Mouse (Mus musculus): ENCODE results near the gene Rab6a. TPM values are rescaled to one million over a fixed set of nuclear protein-coding genes. Genes with fewer than 3 reads are reported as not detected.
A peak's percentile ranks its signal among the peaks of the same experiment; 100 is the strongest.
"Not testable (repeated sequence)": the region's sequence is repeated elsewhere in the genome, so short reads cannot be mapped to it uniquely, and the experiment has no call there.

The Rab6a gene
- 137 and 148 TPM in 2 replicates for polyA plus RNA-seq (2011; ENCODE audit: insufficient read depth, insufficient read length, low read depth, missing spikeins)

- H3K4me1 ChIP-seq (ENCODE audit: control insufficient read depth, insufficient read depth, low read length), result no peaks in the 10 kb centered on the region
- H3K27ac ChIP-seq (ENCODE audit: insufficient read depth, low read length), result peak within 1 kb of the TSS; percentile 79
- peak within 1 kb of the TSS; percentile 76 for H3K4me3 ChIP-seq (ENCODE audit: low read depth, low read length)
- no peaks in the 10 kb centered on the region; the same call in 1 of the 2 replicates for H3K27me3 ChIP-seq (ENCODE audit: control insufficient read depth, insufficient read depth, low read length, poor library complexity, severe bottlenecking)
- H3K9me3 ChIP-seq (replicated peaks; ENCODE audit: control insufficient read depth, insufficient read depth, low read length, poor library complexity, severe bottlenecking), result no peaks in the 10 kb centered on the region
- peak within 1 kb of the TSS; percentile 93 for H3K9ac ChIP-seq (ENCODE audit: low read depth, poor library complexity, severe bottlenecking)
- H3K36me3 ChIP-seq (ENCODE audit: control insufficient read depth, insufficient read depth, low read length, poor library complexity, severe bottlenecking), result no peaks in the 10 kb centered on the region
- TF ChIP-seq POLR2A (IDR thresholded peaks at IDR 0.05; ENCODE audit: insufficient read depth, low read length) (peak; percentile 88), CTCF (IDR thresholded peaks at IDR 0.05; ENCODE audit: low read depth, low read length) (no peak), EP300 (IDR thresholded peaks at IDR 0.05; ENCODE audit: insufficient read depth, low read depth, low read length) (0 out of 2 replicates have a peak, but pooled peaks have one; percentile 40)
These were observed at the start of gene Rab6a for GRCm38 (mm10) chr7:100607214-100608129. Gene Rab6a, plus strand, starts transcription at chr7:100607410.

GRCm38 (mm10) chr7:100559331-100559730 is 47.9 kb upstream of the Rab6a start:
- TF ChIP-seq EP300 (IDR thresholded peaks at IDR 0.05; ENCODE audit: insufficient read depth, low read depth, low read length) (no peak), CTCF (IDR thresholded peaks at IDR 0.05; ENCODE audit: low read depth, low read length) (no peak), POLR2A (IDR thresholded peaks at IDR 0.05; ENCODE audit: insufficient read depth, low read length) (no peak)
- no peak overlapping the region for H3K9ac ChIP-seq (ENCODE audit: low read depth, poor library complexity, severe bottlenecking)
- no peaks in the 10 kb centered on the region for H3K4me1 ChIP-seq (ENCODE audit: control insufficient read depth, insufficient read depth, low read length)
- no peaks in the 10 kb centered on the region for H3K27me3 ChIP-seq (ENCODE audit: control insufficient read depth, insufficient read depth, low read length, poor library complexity, severe bottlenecking)
- H3K27ac ChIP-seq (ENCODE audit: insufficient read depth, low read length), result no peak overlapping the region
- no peaks in the 10 kb centered on the region for H3K9me3 ChIP-seq (replicated peaks; ENCODE audit: control insufficient read depth, insufficient read depth, low read length, poor library complexity, severe bottlenecking)
- H3K36me3 ChIP-seq (ENCODE audit: control insufficient read depth, insufficient read depth, low read length, poor library complexity, severe bottlenecking), result no peaks in the 10 kb centered on the region
- H3K4me3 ChIP-seq (ENCODE audit: low read depth, low read length), result no peak overlapping the region

DNA sequence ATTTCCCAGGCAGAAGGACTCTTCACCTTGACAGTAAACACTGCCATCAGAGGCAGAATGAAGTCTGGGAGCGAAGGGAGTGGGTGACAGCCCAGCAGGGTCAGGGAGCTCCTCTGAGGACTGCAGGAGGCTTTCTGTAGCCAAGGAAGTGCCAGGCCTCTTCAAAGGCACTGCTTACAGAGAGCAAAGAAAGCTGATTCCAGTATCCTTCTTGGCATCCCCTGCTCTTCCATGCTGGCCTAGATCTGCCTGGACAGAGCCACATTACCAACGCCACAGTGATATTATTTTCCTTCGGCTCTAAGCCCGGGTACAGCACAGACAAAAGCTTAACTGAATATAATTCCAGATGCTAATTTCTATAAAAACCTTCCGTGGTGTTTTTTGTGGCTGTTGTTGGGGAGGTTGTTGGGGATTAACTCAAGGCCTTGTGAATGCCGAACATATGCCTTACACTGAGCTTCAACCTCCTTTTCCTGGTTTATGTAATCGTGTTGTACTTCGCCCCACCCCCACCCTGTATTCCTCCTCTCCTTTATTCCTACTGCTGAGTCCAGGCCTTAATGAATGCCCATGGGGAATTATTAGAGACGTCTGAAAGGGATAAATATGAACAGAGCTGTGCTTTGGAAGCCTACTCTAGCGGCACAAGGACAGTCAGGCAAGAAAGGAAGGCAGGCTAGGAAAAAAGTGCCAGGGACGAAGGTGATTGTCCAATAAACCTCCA is 45.2 kb upstream of the Rab6a start:
- Histone ChIP-seq H3K9ac (ENCODE audit: low read depth, poor library complexity, severe bottlenecking) (no peak overlapping the region), H3K27ac (ENCODE audit: insufficient read depth, low read length) (no peak overlapping the region), H3K9me3 (replicated peaks; ENCODE audit: control insufficient read depth, insufficient read depth, low read length, poor library complexity, severe bottlenecking) (no peaks in the 10 kb centered on the region), H3K4me3 (ENCODE audit: low read depth, low read length) (no peak overlapping the region), H3K36me3 (ENCODE audit: control insufficient read depth, insufficient read depth, low read length, poor library complexity, severe bottlenecking) (no peaks in the 10 kb centered on the region), H3K27me3 (ENCODE audit: control insufficient read depth, insufficient read depth, low read length, poor library complexity, severe bottlenecking) (no peaks in the 10 kb centered on the region), H3K4me1 (ENCODE audit: control insufficient read depth, insufficient read depth, low read length) (no peaks in the 10 kb centered on the region)
- TF ChIP-seq CTCF (IDR thresholded peaks at IDR 0.05; ENCODE audit: low read depth, low read length), result no peak
- TF ChIP-seq POLR2A (IDR thresholded peaks at IDR 0.05; ENCODE audit: insufficient read depth, low read length), result no peak
- TF ChIP-seq EP300 (IDR thresholded peaks at IDR 0.05; ENCODE audit: insufficient read depth, low read depth, low read length), result no peak

DNA sequence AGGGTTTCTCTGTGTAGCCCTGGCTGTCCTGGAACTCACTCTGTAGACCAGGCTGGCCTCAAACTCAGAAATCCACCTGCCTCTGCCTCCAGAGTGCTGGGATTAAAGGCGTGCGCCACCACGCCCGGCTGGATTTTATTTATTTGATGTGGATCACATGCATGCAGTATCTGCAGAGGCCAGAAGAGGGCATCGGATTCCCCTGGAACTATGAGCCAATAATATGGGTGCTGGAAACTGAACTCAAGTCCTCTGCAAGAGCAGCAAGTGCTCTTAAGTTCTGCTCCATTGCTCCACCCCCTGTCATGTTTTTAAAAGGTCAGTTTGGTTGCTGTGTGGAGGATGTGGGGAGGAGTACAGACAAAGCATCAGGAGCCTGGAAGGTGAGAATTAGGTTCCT is 40.0 kb upstream of the Rab6a start:
- H3K4me3 ChIP-seq (ENCODE audit: low read depth, low read length); H3K9ac ChIP-seq (ENCODE audit: low read depth, poor library complexity, severe bottlenecking); H3K27me3 ChIP-seq (ENCODE audit: control insufficient read depth, insufficient read depth, low read length, poor library complexity, severe bottlenecking); H3K4me1 ChIP-seq (ENCODE audit: control insufficient read depth, insufficient read depth, low read length); H3K27ac ChIP-seq (ENCODE audit: insufficient read depth, low read length); H3K9me3 ChIP-seq (replicated peaks; ENCODE audit: control insufficient read depth, insufficient read depth, low read length, poor library complexity, severe bottlenecking); H3K36me3 ChIP-seq (ENCODE audit: control insufficient read depth, insufficient read depth, low read length, poor library complexity, severe bottlenecking): not testable (repeated sequence)
- peak; percentile 26 for TF ChIP-seq CTCF (IDR thresholded peaks at IDR 0.05; ENCODE audit: low read depth, low read length)

- Histone ChIP-seq H3K36me3 (ENCODE audit: control insufficient read depth, insufficient read depth, low read length, poor library complexity, severe bottlenecking) (no peaks in the 10 kb centered on the region), H3K4me3 (ENCODE audit: low read depth, low read length) (no peak overlapping the region), H3K27me3 (ENCODE audit: control insufficient read depth, insufficient read depth, low read length, poor library complexity, severe bottlenecking) (no peaks in the 10 kb centered on the region), H3K9me3 (replicated peaks; ENCODE audit: control insufficient read depth, insufficient read depth, low read length, poor library complexity, severe bottlenecking) (no peaks in the 10 kb centered on the region), H3K9ac (ENCODE audit: low read depth, poor library complexity, severe bottlenecking) (no peak overlapping the region), H3K27ac (ENCODE audit: insufficient read depth, low read length) (no peak overlapping the region), H3K4me1 (ENCODE audit: control insufficient read depth, insufficient read depth, low read length) (no peaks in the 10 kb centered on the region)
- no peak for TF ChIP-seq EP300 (IDR thresholded peaks at IDR 0.05; ENCODE audit: insufficient read depth, low read depth, low read length)
These were observed 37.3 kb upstream of the Rab6a start for GRCm38 (mm10) chr7:100569907-100570306.

Measured in ES-Bruce4 (cell line).